30 mouse cellular contexts compared by ENCODE assay signal in the genomic region with DNA sequence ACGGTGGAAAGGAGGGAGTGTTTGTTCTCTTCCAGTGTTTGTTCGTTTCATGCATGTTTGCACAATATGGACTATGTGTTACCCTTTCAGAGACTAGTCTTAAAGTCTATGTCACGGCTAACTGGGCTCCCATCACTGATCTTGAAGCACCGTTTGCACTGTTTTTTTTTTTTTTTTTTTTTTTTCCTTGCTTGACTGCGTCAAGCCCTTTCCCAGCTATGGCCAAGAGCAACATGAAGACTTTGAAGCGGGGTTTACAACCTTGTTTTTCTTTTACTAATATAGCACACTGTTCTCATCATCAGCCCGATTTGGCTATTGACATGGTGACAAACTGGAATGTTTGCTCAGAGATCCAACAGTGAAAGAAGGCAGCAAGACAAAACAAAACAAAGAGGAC.
DNase-seq lines count a peak whose midpoint lies in the region; ATAC-seq and TF ChIP-seq lines count a peak whose summit lies in the region.
"Had no signal": no experiment of that assay in that cellular context is flagged by ENCODE, and none has a peak within 500 bp of the region (broad histone marks: within the 10 kb centered on the region; RNA-seq: fewer than 3 reads in every experiment).

No protein-coding gene starts in this region.

- H3K9me3 ChIP-seq in liver, embryonic 11.5 days (ENCODE audit: control insufficient read depth, low read length): no peaks in the 10 kb centered on the region
- no peaks in the 10 kb centered on the region for H3K9me3 ChIP-seq in MEL (replicated peaks; ENCODE audit: insufficient read depth, low read length)
- H3K9me3 ChIP-seq: embryonic facial prominence, embryonic 13.5 days; hindbrain, embryonic 13.5 days; limb, embryonic 15.5 days; midbrain, embryonic 10.5 days; midbrain, embryonic 15.5 days had no signal

- DNase-seq in gastrocnemius, adult 18-20 months (ENCODE audit: low spot score): peak; percentile 31
- no peak for DNase-seq in gastrocnemius, postnatal 14 days
- DNase-seq in kidney, adult 2 months: peak; percentile 6
- no peak for DNase-seq in kidney, postnatal 25 days
- DNase-seq in liver, adult 2 months (ENCODE audit: extremely low read depth, low read depth, low spot score): peak; percentile 29
- no peak for DNase-seq in liver, embryonic 11.5 days (ENCODE audit: low spot score)
- no peak for DNase-seq in MEL (ENCODE audit: low read depth, low spot score)
- no peak for DNase-seq in spleen, adult 18-20 months
- DNase-seq: adrenal gland, postnatal 14 days; cerebellum, adult 11 months; cerebellum, adult 9-10 months; cerebellum, postnatal 36 days; forebrain, postnatal 0 days; gastrocnemius, postnatal 25 days; heart, postnatal 36 days; kidney, postnatal 4 days; layer of hippocampus, postnatal 36 days; left cerebral cortex, postnatal 4 days; lung, postnatal 10 days; right cerebral cortex, postnatal 25 days; thymus, adult 18-20 months; thymus, postnatal 25 days had no signal

- no peak overlapping the region for H3K9ac ChIP-seq in liver, adult 2 months (ENCODE audit: low read depth, low read length)
- H3K9ac ChIP-seq in liver, embryonic 11.5 days (ENCODE audit: low read depth, low read length): no peak overlapping the region
- H3K9ac ChIP-seq in MEL (ENCODE audit: control insufficient read depth, low read depth, low read length, poor library complexity, severe bottlenecking): no peak overlapping the region
- H3K9ac ChIP-seq: embryonic facial prominence, embryonic 13.5 days; forebrain, postnatal 0 days; hindbrain, embryonic 13.5 days; limb, embryonic 15.5 days; midbrain, embryonic 15.5 days had no signal

- H3K4me2 ChIP-seq in liver, embryonic 11.5 days: no peak overlapping the region
- H3K4me2 ChIP-seq: embryonic facial prominence, embryonic 13.5 days; hindbrain, embryonic 13.5 days; limb, embryonic 15.5 days; midbrain, embryonic 15.5 days had no signal

- no peaks in the 10 kb centered on the region for H3K36me3 ChIP-seq in kidney, adult 2 months (ENCODE audit: control insufficient read depth, insufficient read depth, low read length)
- no peaks in the 10 kb centered on the region for H3K36me3 ChIP-seq in liver, adult 2 months (ENCODE audit: control insufficient read depth, insufficient read depth, low read length)
- H3K36me3 ChIP-seq in liver, embryonic 11.5 days (ENCODE audit: control insufficient read depth, insufficient read depth, low read length): no peaks in the 10 kb centered on the region
- H3K36me3 ChIP-seq in MEL (ENCODE audit: control insufficient read depth in 1 of 2, insufficient read depth in 2 of 2, low read length in 2 of 2): no peaks in the 10 kb centered on the region
- H3K36me3 ChIP-seq: embryonic facial prominence, embryonic 13.5 days; hindbrain, embryonic 13.5 days; limb, embryonic 15.5 days; midbrain, embryonic 10.5 days; midbrain, embryonic 15.5 days had no signal

- H3K4me3 ChIP-seq in kidney, adult 2 months (ENCODE audit: insufficient read depth, low read depth, low read length): no peak overlapping the region
- H3K4me3 ChIP-seq in liver, adult 2 months (ENCODE audit: insufficient read depth, low read depth, low read length): no peak overlapping the region
- H3K4me3 ChIP-seq in liver, embryonic 11.5 days (ENCODE audit: low read depth, low read length): no peak overlapping the region
- no peak overlapping the region for H3K4me3 ChIP-seq in MEL (ENCODE audit: control insufficient read depth in 1 of 2, insufficient read depth in 1 of 2, low read depth in 2 of 2, low read length in 2 of 2)
- H3K4me3 ChIP-seq: embryonic facial prominence, embryonic 13.5 days; erythroblast, embryonic 14.5 days; hindbrain, embryonic 13.5 days; limb, embryonic 15.5 days; midbrain, embryonic 10.5 days; midbrain, embryonic 15.5 days had no signal

- no peak for ATAC-seq in liver, embryonic 11.5 days (replicated peaks; ENCODE audit: low FRiP score)
- ATAC-seq: forebrain, postnatal 0 days; intestine, embryonic 16.5 days; midbrain, embryonic 15.5 days had no signal

- no peak for TF ChIP-seq RAD21 in MEL (IDR thresholded peaks at IDR 0.05; ENCODE audit: low read depth, low read length)

- intact Hi-C loops in gastrocnemius, postnatal 14 days (cut with DNase I; ENCODE audit: low total_unique reads): no loop called here

- TF ChIP-seq POLR2A in kidney, adult 2 months (IDR thresholded peaks at IDR 0.05; ENCODE audit: low read depth, low read length): no peak
- TF ChIP-seq POLR2A in liver, adult 2 months (IDR thresholded peaks at IDR 0.05; ENCODE audit: extremely low read depth, insufficient read depth, low read length): no peak
- no peak for TF ChIP-seq POLR2A in MEL (IDR thresholded peaks at IDR 0.05; ENCODE audit: control insufficient read depth in 1 of 2, insufficient read depth in 1 of 2, low read depth in 1 of 2, low read length in 2 of 2, poor library complexity in 1 of 2)

- TF ChIP-seq CTCF in kidney, adult 2 months (conservative IDR thresholded peaks at IDR 0.05; ENCODE audit: insufficient read depth, insufficient read length, low read depth, low read length): no peak
- no peak for TF ChIP-seq CTCF in liver, adult 2 months (IDR thresholded peaks at IDR 0.05; ENCODE audit: low read depth, low read length)
- no peak for TF ChIP-seq CTCF in MEL (IDR thresholded peaks at IDR 0.05 in 2 of 3, conservative IDR thresholded peaks at IDR 0.05 in 1 of 3; ENCODE audit: control insufficient read depth in 1 of 3, insufficient read depth in 1 of 3, low read depth in 2 of 3, low read length in 3 of 3, poor library complexity in 1 of 3, severe bottlenecking in 1 of 3)

- H3K79me2 ChIP-seq in liver, adult 2 months (ENCODE audit: control insufficient read depth, insufficient read depth, low read length): no peaks in the 10 kb centered on the region
- H3K79me2 ChIP-seq in MEL (ENCODE audit: control insufficient read depth, insufficient read depth, low read length, poor library complexity): no peaks in the 10 kb centered on the region

- 0 out of 2 replicates have a peak, but pooled peaks cover 2% of the 10 kb centered on the region for H3K4me1 ChIP-seq in kidney, adult 2 months (ENCODE audit: control insufficient read depth, insufficient read depth, low read length)
- no peaks in the 10 kb centered on the region; the same call in 1 of the 2 replicates for H3K4me1 ChIP-seq in liver, adult 2 months (ENCODE audit: control insufficient read depth, insufficient read depth, low read length)
- no peaks in the 10 kb centered on the region for H3K4me1 ChIP-seq in liver, embryonic 11.5 days (replicated peaks; ENCODE audit: control insufficient read depth, insufficient read depth, low read length)
- no peaks in the 10 kb centered on the region for H3K4me1 ChIP-seq in MEL (ENCODE audit: control insufficient read depth in 1 of 2, insufficient read depth in 2 of 2, low read length in 2 of 2)
- H3K4me1 ChIP-seq: midbrain, embryonic 15.5 days had no signal

- TF ChIP-seq EP300 in MEL (IDR thresholded peaks at IDR 0.05; ENCODE audit: low read depth in 1 of 2, low read length in 2 of 2): no peak

- 26% methylated on average over 7 of the region's 7 CpGs for WGBS in kidney, adult 2 months
- 21% methylated on average over 7 of the region's 7 CpGs for WGBS in liver, adult 2 months
- WGBS in liver, embryonic 11.5 days: 66% methylated on average over 7 of the region's 7 CpGs

- H3K27ac ChIP-seq in kidney, adult 2 months (ENCODE audit: insufficient read depth, low read depth, low read length): no peak overlapping the region
- no peak overlapping the region for H3K27ac ChIP-seq in liver, adult 2 months (replicated peaks; ENCODE audit: insufficient read depth, low read depth, low read length)
- H3K27ac ChIP-seq in liver, embryonic 11.5 days (ENCODE audit: low read depth, low read length): no peak overlapping the region
- H3K27ac ChIP-seq in MEL (ENCODE audit: control insufficient read depth, low read depth, low read length): no peak overlapping the region
- H3K27ac ChIP-seq: hindbrain, embryonic 13.5 days; midbrain, embryonic 10.5 days; midbrain, embryonic 15.5 days; stomach, postnatal 0 days had no signal

- no peaks in the 10 kb centered on the region for H3K27me3 ChIP-seq in kidney, adult 2 months (replicated peaks; ENCODE audit: control insufficient read depth, insufficient read depth, low read length)
- H3K27me3 ChIP-seq in liver, adult 2 months (ENCODE audit: control insufficient read depth, insufficient read depth, low read length): no peaks in the 10 kb centered on the region
- H3K27me3 ChIP-seq in liver, embryonic 11.5 days (replicated peaks; ENCODE audit: control insufficient read depth, insufficient read depth, low read length): no peaks in the 10 kb centered on the region
- no peaks in the 10 kb centered on the region for H3K27me3 ChIP-seq in MEL (ENCODE audit: control insufficient read depth in 1 of 2, insufficient read depth in 2 of 2, low read length in 2 of 2)
- H3K27me3 ChIP-seq: embryonic facial prominence, embryonic 13.5 days; hindbrain, embryonic 13.5 days; limb, embryonic 15.5 days; midbrain, embryonic 15.5 days had no signal

TF ChIP-seq in MEL, 35 proteins besides CTCF, POLR2A, EP300 and RAD21:
- no peak for TF ChIP-seq TAL1 (IDR thresholded peaks at IDR 0.05; ENCODE audit: low read length)
- peak; percentile 20; the same call in 1 of the 2 replicates for TF ChIP-seq ZNF384 (IDR thresholded peaks at IDR 0.05; ENCODE audit: low read depth, low read length)

Comparison
In these comparisons a context has a peak if more than half of its experiments do, and no peak if none do; other contexts are left out.
1. DNase-seq: peak in gastrocnemius, adult 18-20 months (single experiment), kidney, adult 2 months (single experiment) and liver, adult 2 months (single experiment); none in gastrocnemius, postnatal 14 days (single experiment), kidney, postnatal 25 days (0 of 2), liver, embryonic 11.5 days (single experiment), MEL (single experiment) and spleen, adult 18-20 months (0 of 2).